Comparison of ENCODE assay signal across 19 mouse cellular contexts in genomic region chrX:102054009-102054408, GRCm38 (mm10). TPM values are rescaled to one million over a fixed set of nuclear protein-coding genes. Genes with fewer than 3 reads are reported as not detected.
DNase-seq lines count a peak whose midpoint lies in the region; ATAC-seq lines count a peak whose summit lies in the region.
"Had no signal": no experiment of that assay in that cellular context is flagged by ENCODE, and none has a peak within 500 bp of the region (broad histone marks: within the 10 kb centered on the region; RNA-seq: fewer than 3 reads in every experiment).

No protein-coding gene starts in this region.

- H3K9ac ChIP-seq in forebrain, embryonic 14.5 days (ENCODE audit: low read length) = no peak overlapping the region
- no peak overlapping the region for H3K9ac ChIP-seq in intestine, embryonic 15.5 days
- H3K9ac ChIP-seq: embryonic facial prominence, embryonic 12.5 days; forebrain, embryonic 13.5 days had no signal

- DNase-seq in 416B (ENCODE audit: low read depth) = peak; percentile 47
- no peak for DNase-seq in forebrain, embryonic 14.5 days (ENCODE audit: low spot score)
- no peak for DNase-seq in layer of hippocampus, postnatal 36 days
- DNase-seq: adrenal gland, adult 2 months; adrenal gland, postnatal 10 days; adrenal gland, postnatal 25 days; cerebellum, adult 18-20 months; cerebellum, adult 8-10 months; cerebellum, adult 9-11 months; cerebellum, postnatal 14 days; cerebellum, postnatal 36 days had no signal

- no peaks in the 10 kb centered on the region for H3K9me3 ChIP-seq in forebrain, embryonic 14.5 days (replicated peaks; ENCODE audit: control insufficient read depth, low read length)
- no peaks in the 10 kb centered on the region for H3K9me3 ChIP-seq in intestine, embryonic 15.5 days
- H3K9me3 ChIP-seq: embryonic facial prominence, embryonic 10.5 days; embryonic facial prominence, embryonic 12.5 days; forebrain, embryonic 13.5 days had no signal

- WGBS in forebrain, embryonic 14.5 days = 82% methylated on average over 4 of the region's 4 CpGs
- WGBS in intestine, embryonic 15.5 days = 86% methylated on average over 4 of the region's 4 CpGs

- no peak overlapping the region for H3K4me2 ChIP-seq in forebrain, embryonic 14.5 days (ENCODE audit: low read length)
- H3K4me2 ChIP-seq in intestine, embryonic 15.5 days (replicated peaks) = no peak overlapping the region
- H3K4me2 ChIP-seq: embryonic facial prominence, embryonic 12.5 days; forebrain, embryonic 13.5 days had no signal

- ATAC-seq in common myeloid progenitor, adult 5-6 weeks (replicated peaks; ENCODE audit: low read depth, poor library complexity, severe bottlenecking) = peak; percentile 56; the same call in 1 of the 2 replicates
- ATAC-seq in megakaryocyte, adult 5-6 weeks (ENCODE audit: poor library complexity, severe bottlenecking) = peak; percentile 66
- ATAC-seq in monocyte, adult 5-6 weeks (replicated peaks; ENCODE audit: insufficient number of reproducible peaks, low FRiP score, low TSS enrichment, poor library complexity, severe bottlenecking) = peak; percentile 40; the same call in 1 of the 2 replicates
- ATAC-seq in forebrain, embryonic 14.5 days = no peak
- no peak for ATAC-seq in intestine, embryonic 15.5 days
- ATAC-seq: forebrain, embryonic 13.5 days; forebrain, embryonic 16.5 days had no signal

- H3K4me3 ChIP-seq in forebrain, embryonic 14.5 days (ENCODE audit: low read depth, low read length) = no peak overlapping the region
- H3K4me3 ChIP-seq in intestine, embryonic 15.5 days (replicated peaks) = no peak overlapping the region
- H3K4me3 ChIP-seq: embryonic facial prominence, embryonic 10.5 days; embryonic facial prominence, embryonic 12.5 days; forebrain, embryonic 13.5 days had no signal

- no peak overlapping the region for H3K27ac ChIP-seq in forebrain, embryonic 14.5 days (ENCODE audit: low read depth, low read length)
- H3K27ac ChIP-seq in intestine, embryonic 15.5 days = no peak overlapping the region
- H3K27ac ChIP-seq: embryonic facial prominence, embryonic 10.5 days; embryonic facial prominence, embryonic 12.5 days; forebrain, embryonic 13.5 days had no signal

- H3K4me1 ChIP-seq in forebrain, embryonic 14.5 days (ENCODE audit: control insufficient read depth, insufficient read depth, low read length) = no peaks in the 10 kb centered on the region
- H3K4me1 ChIP-seq in intestine, embryonic 15.5 days (replicated peaks) = no peaks in the 10 kb centered on the region
- H3K4me1 ChIP-seq: embryonic facial prominence, embryonic 10.5 days; embryonic facial prominence, embryonic 12.5 days; forebrain, embryonic 13.5 days had no signal

- H3K36me3 ChIP-seq in forebrain, embryonic 14.5 days (ENCODE audit: control insufficient read depth, insufficient read depth, low read length) = no peaks in the 10 kb centered on the region
- no peaks in the 10 kb centered on the region for H3K36me3 ChIP-seq in intestine, embryonic 15.5 days
- H3K36me3 ChIP-seq: embryonic facial prominence, embryonic 10.5 days; embryonic facial prominence, embryonic 12.5 days had no signal

- no peaks in the 10 kb centered on the region; the same call in 1 of the 2 replicates for H3K27me3 ChIP-seq in forebrain, embryonic 14.5 days (replicated peaks; ENCODE audit: control insufficient read depth, insufficient read depth, low read length)
- no peaks in the 10 kb centered on the region; the same call in 1 of the 2 replicates for H3K27me3 ChIP-seq in intestine, embryonic 15.5 days (replicated peaks)

RNA-seq across cellular contexts. Expression of gene Rtl5, which starts 17.1 kb away (rescaled TPM):
- total RNA-seq in common myeloid progenitor, adult 5-6 weeks (2017) = 2.0 and 4.1 TPM in 2 replicates
- 3.3 and 4.2 TPM in 2 replicates for total RNA-seq in megakaryocyte, adult 5-6 weeks (2015)
- total RNA-seq in megakaryocyte, adult 5-6 weeks (2017) = 4.0 and 4.2 TPM in 2 replicates
- total RNA-seq in monocyte, adult 5-6 weeks (2017) = 1.6 to 3.7 TPM (median 2.1 TPM) in 3 replicates
- 9.6 and 11.0 TPM in 2 replicates for polyA plus RNA-seq in forebrain, embryonic 14.5 days (2014; fragmentation: Nextera tagmentation; extraction: Ambion mirVana)
- 1.1 and 1.3 TPM in 2 replicates for polyA plus RNA-seq in intestine, embryonic 15.5 days (2015; fragmentation: Nextera tagmentation; extraction: Ambion mirVana)
- total RNA-seq in layer of hippocampus, postnatal 36 days (2021) = 10 to 100 TPM in 1 of 2 experiments, 1 to 10 TPM in 1; 10.0 to 12.1 TPM

Comparison
In these comparisons a context has a peak if more than half of its experiments do, and no peak if none do; other contexts are left out.
1. ATAC-seq: peak in common myeloid progenitor, adult 5-6 weeks (single experiment), megakaryocyte, adult 5-6 weeks (single experiment) and monocyte, adult 5-6 weeks (single experiment); none in forebrain, embryonic 14.5 days (single experiment) and intestine, embryonic 15.5 days (single experiment).